Mouse (Mus musculus): ENCODE measurements around the gene Rai1. TPM values are rescaled to one million over a fixed set of nuclear protein-coding genes. Genes with fewer than 3 reads are reported as not detected.

Gene Rai1
- total and polyA plus RNA-seq, 3 experiments = 6.6 to 22.6 (median 15.4) TPM

DNA sequence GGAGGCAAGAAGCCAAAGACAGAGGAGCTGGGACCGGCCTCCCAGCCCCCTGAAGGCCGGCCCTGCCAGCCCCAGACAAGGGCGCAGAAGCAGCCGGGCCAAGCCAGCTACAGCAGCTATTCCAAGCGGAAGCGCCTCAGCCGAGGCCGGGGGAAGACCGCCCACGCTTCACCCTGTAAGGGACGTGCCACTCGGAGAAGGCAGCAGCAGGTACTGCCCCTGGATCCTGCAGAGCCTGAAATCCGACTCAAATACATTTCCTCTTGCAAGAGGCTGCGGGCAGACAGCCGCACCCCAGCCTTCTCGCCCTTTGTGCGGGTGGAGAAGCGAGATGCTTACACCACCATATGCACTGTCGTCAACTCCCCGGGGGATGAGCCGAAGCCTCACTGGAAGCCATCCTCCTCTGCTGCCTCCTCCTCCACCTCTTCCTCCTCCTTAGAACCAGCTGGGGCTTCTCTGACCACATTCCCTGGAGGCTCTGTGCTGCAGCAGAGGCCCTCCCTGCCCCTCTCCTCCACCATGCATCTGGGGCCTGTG lies 84.8 kb downstream of the Rai1 start:
- Histone ChIP-seq H3K9me3 (replicated peaks; ENCODE audit: low read length) (peaks cover 3% of the 10 kb centered on the region), H3K4me1 (ENCODE audit: control insufficient read depth in 1 of 2, insufficient read depth in 2 of 2) (peaks cover 49 to 92% of the 10 kb centered on the region in 2 experiments), H3K79me2 (replicated peaks; ENCODE audit: control insufficient read depth, extremely low read depth, insufficient read depth, poor library complexity, severe bottlenecking) (no peaks in the 10 kb centered on the region), H3K36me3 (replicated peaks in 1 of 2; ENCODE audit: control insufficient read depth in 1 of 2, insufficient read depth in 1 of 2, low read length in 1 of 2) (peaks cover 33 to 70% of the 10 kb centered on the region in 2 experiments), H3K4me3 (replicated peaks in 1 of 3; ENCODE audit: low read depth in 2 of 3, low read length in 2 of 3, poor library complexity in 1 of 3) (peak overlapping the region in 1 of 3 experiments; percentile 14), H3K4me2 (ENCODE audit: insufficient read depth, low read depth, poor library complexity, severe bottlenecking) (no peak overlapping the region), H3K27me3 (replicated peaks) (no peaks in the 10 kb centered on the region), H3K9ac (ENCODE audit: insufficient read depth, low read depth) (no peak overlapping the region), H3K27ac (ENCODE audit: insufficient read depth, low read depth) (peak overlapping the region; percentile 48)
- dilution Hi-C loops (cut with MboI; ENCODE audit: extremely low pct_ligation_motif_present, extremely low pct_unique_long_range_greater_than_20kb, low sequenced_read_pairs) (no loop called here), in situ Hi-C loops (cut with MboI; ENCODE audit: low pct_ligation_motif_present, low pct_unique_long_range_greater_than_20kb, low sequenced_read_pairs) (loop anchor here (5.0 kb wide), 1 partner anchor 82 kb away; the partner anchor contains the start of gene Rai1)
- DNase-seq (ENCODE audit: extremely low read depth) = peak; percentile 92
- peak; percentile 81 for TF ChIP-seq UBTF (IDR thresholded peaks at IDR 0.05; ENCODE audit: low read depth, low read length)
- no peak for TF ChIP-seq ZC3H11A (IDR thresholded peaks at IDR 0.05; ENCODE audit: low read depth, low read length)
- TF ChIP-seq SIN3A (IDR thresholded peaks at IDR 0.05; ENCODE audit: low read length) = peak; percentile 59
- no peak for TF ChIP-seq IRF4 (IDR thresholded peaks at IDR 0.05; ENCODE audit: low read depth, low read length)
- no peak for TF ChIP-seq CHD2 (IDR thresholded peaks at IDR 0.05; ENCODE audit: low read length)
- peak; percentile 49; the same call in 1 of the 2 replicates for TF ChIP-seq MAX (IDR thresholded peaks at IDR 0.05; ENCODE audit: low read length)
- TF ChIP-seq USF2 (conservative IDR thresholded peaks at IDR 0.05; ENCODE audit: low read depth, low read length) = no peak
- peak; percentile 76 for TF ChIP-seq ETS1 (conservative IDR thresholded peaks at IDR 0.05; ENCODE audit: low read depth, low read length)
- TF ChIP-seq ZMIZ1 (IDR thresholded peaks at IDR 0.05; ENCODE audit: low read depth, low read length) = peak; percentile 41; the same call in 1 of the 2 replicates
- TF ChIP-seq ELF1 (IDR thresholded peaks at IDR 0.05; ENCODE audit: low read depth, low read length) = no peak; the same call in none of the 2 replicates
- TF ChIP-seq MAFK (IDR thresholded peaks at IDR 0.05; ENCODE audit: insufficient replicate concordance, low read length) = no peak
- TF ChIP-seq MYC (IDR thresholded peaks at IDR 0.05; ENCODE audit: low read depth, low read length) = no peak
- peak; percentile 81 for TF ChIP-seq TBP (conservative IDR thresholded peaks at IDR 0.05; ENCODE audit: low read depth, low read length)
- TF ChIP-seq SMC3 (IDR thresholded peaks at IDR 0.05; ENCODE audit: low read depth, low read length) = no peak; the same call in 1 of the 2 replicates
- TF ChIP-seq HCFC1 (IDR thresholded peaks at IDR 0.05; ENCODE audit: low read depth, low read length) = no peak
- TF ChIP-seq POLR2A (IDR thresholded peaks at IDR 0.05; ENCODE audit: low read depth, low read length) = no peak
- TF ChIP-seq CHD1 (IDR thresholded peaks at IDR 0.05; ENCODE audit: low read depth, low read length) = no peak
- peak; percentile 49; the same call in 1 of the 2 replicates for TF ChIP-seq BHLHE40 (IDR thresholded peaks at IDR 0.05; ENCODE audit: low read depth, low read length)
- TF ChIP-seq TCF12 (IDR thresholded peaks at IDR 0.05; ENCODE audit: low read depth, low read length) = peak; percentile 54; the same call in 1 of the 2 replicates
- TF ChIP-seq PAX5 (IDR thresholded peaks at IDR 0.05; ENCODE audit: low read length) = no peak
- 0 out of 2 replicates have a peak, but pooled peaks have one; percentile 44 for TF ChIP-seq MEF2A (IDR thresholded peaks at IDR 0.05; ENCODE audit: borderline replicate concordance, low read depth, low read length)
- TF ChIP-seq KAT2A (IDR thresholded peaks at IDR 0.05; ENCODE audit: insufficient replicate concordance, low read length) = 0 out of 2 replicates have a peak, but pooled peaks have one; percentile 35
- peak; percentile 28; the same call in 1 of the 2 replicates for TF ChIP-seq MXI1 (IDR thresholded peaks at IDR 0.05; ENCODE audit: low read depth, low read length)
- peak; percentile 70; the same call in 1 of the 2 replicates for TF ChIP-seq EP300 (IDR thresholded peaks at IDR 0.05; ENCODE audit: low read length)
- TF ChIP-seq ZNF384 (IDR thresholded peaks at IDR 0.05; ENCODE audit: low read depth, low read length) = no peak
- 0 out of 2 replicates have a peak, but pooled peaks have one; percentile 26 for TF ChIP-seq NELFE (IDR thresholded peaks at IDR 0.05; ENCODE audit: low read depth, low read length)
- no peak for TF ChIP-seq NRF1 (IDR thresholded peaks at IDR 0.05; ENCODE audit: low read depth, low read length)
- peak; percentile 67; the same call in 1 of the 2 replicates for TF ChIP-seq MAZ (IDR thresholded peaks at IDR 0.05; ENCODE audit: low read depth, low read length)

Measured in CH12.LX (cell line).